Mouse (Mus musculus) urinary bladder, postnatal 25 days (tissue): ENCODE results near the gene Gsto1.
A peak's percentile ranks its signal among the peaks of the same experiment; 100 is the strongest.

ENCODE experiments used
- DNase-seq: peaks from one replicate; pipeline ENCODE4 v3.0.0; 2022; ENCODE audit warnings: low spot score

Gsto1 gene

GRCm38 (mm10) chr19:47857957-47858942 lies 3.5 kb downstream of the Gsto1 start:
- DNase-seq: no peak

GRCm38 (mm10) chr19:47859180-47859579 lies 4.4 kb downstream of the Gsto1 start:
- no peak for DNase-seq

GRCm38 (mm10) chr19:47862581-47862980 lies 7.8 kb downstream of the Gsto1 start:
- DNase-seq: no peak

GRCm38 (mm10) chr19:47864051-47864450 lies 9.3 kb downstream of the Gsto1 start:
- DNase-seq: no peak

GRCm38 (mm10) chr19:47864721-47865120 lies 10.0 kb downstream of the Gsto1 start:
- no peak for DNase-seq

- DNase-seq: peak; percentile 88
These were observed 10.7 kb downstream of the Gsto1 start, which contains the start of gene Gsto2 for GRCm38 (mm10) chr19:47865353-47865947. TSS of gene Gsto2 (plus strand) at chr19:47865534.

- DNase-seq: no peak
These were observed 12.9 kb downstream of the Gsto1 start for GRCm38 (mm10) chr19:47867628-47868175.

GRCm38 (mm10) chr19:47868951-47869350 lies 14.2 kb downstream of the Gsto1 start:
- DNase-seq: no peak

- DNase-seq: no peak
These were observed 14.7 kb downstream of the Gsto1 start for GRCm38 (mm10) chr19:47869516-47869915.

GRCm38 (mm10) chr19:47870102-47870666 lies 15.4 kb downstream of the Gsto1 start:
- DNase-seq: no peak

- no peak for DNase-seq
These were observed 16.7 kb downstream of the Gsto1 start for GRCm38 (mm10) chr19:47871515-47871914.

- no peak for DNase-seq
These were observed 21.5 kb downstream of the Gsto1 start for GRCm38 (mm10) chr19:47876252-47876651.

- DNase-seq: no peak
These were observed 26.8 kb downstream of the Gsto1 start for GRCm38 (mm10) chr19:47881538-47881937.

- DNase-seq: peak; percentile 83
These were observed 27.5 kb downstream of the Gsto1 start for GRCm38 (mm10) chr19:47882151-47882881.

GRCm38 (mm10) chr19:47882882-47883254 lies 28.1 kb downstream of the Gsto1 start:
- no peak for DNase-seq

- no peak for DNase-seq
These were observed 29.7 kb downstream of the Gsto1 start for GRCm38 (mm10) chr19:47884296-47885085.

GRCm38 (mm10) chr19:47885191-47885743 lies 30.5 kb downstream of the Gsto1 start:
- DNase-seq: no peak

GRCm38 (mm10) chr19:47885886-47886285 lies 31.1 kb downstream of the Gsto1 start:
- no peak for DNase-seq

GRCm38 (mm10) chr19:47886617-47887016 lies 31.8 kb downstream of the Gsto1 start:
- no peak for DNase-seq

GRCm38 (mm10) chr19:47887417-47887816 lies 32.6 kb downstream of the Gsto1 start:
- no peak for DNase-seq

- no peak for DNase-seq
These were observed 33.3 kb downstream of the Gsto1 start for GRCm38 (mm10) chr19:47888037-47888436.
